Mouse (Mus musculus): ENCODE measurements around the gene Cfap77. TPM values are rescaled to one million over a fixed set of nuclear protein-coding genes. Genes with fewer than 3 reads are reported as not detected.

Gene Cfap77
- polyA plus RNA-seq, 1 experiment: 0.25 TPM

- peaks cover 9% of the 10 kb centered on the region for H3K4me1 ChIP-seq
- no peak overlapping the region for H3K4me3 ChIP-seq (replicated peaks)
- H3K36me3 ChIP-seq (replicated peaks; ENCODE audit: low read length): peaks cover 75% of the 10 kb centered on the region
- peaks cover 22% of the 10 kb centered on the region for H3K27me3 ChIP-seq (replicated peaks)
- H3K9me3 ChIP-seq: no peaks in the 10 kb centered on the region
- no peak for TF ChIP-seq GATA1 (IDR thresholded peaks at IDR 0.05; ENCODE audit: borderline replicate concordance, low read length)
- no peak for TF ChIP-seq FLI1 (IDR thresholded peaks at IDR 0.05; ENCODE audit: low read length)
Measured at GRCm38 (mm10) chr2:28903871-28904270, 151.0 kb downstream of the Cfap77 start.

- H3K9me3 ChIP-seq: no peaks in the 10 kb centered on the region
- H3K27me3 ChIP-seq (replicated peaks): peaks cover 7% of the 10 kb centered on the region
- H3K36me3 ChIP-seq (replicated peaks; ENCODE audit: low read length): peaks cover 91% of the 10 kb centered on the region
- H3K4me1 ChIP-seq: no peaks in the 10 kb centered on the region
- TF ChIP-seq GATA1 (IDR thresholded peaks at IDR 0.05; ENCODE audit: borderline replicate concordance, low read length): no peak
- TF ChIP-seq FLI1 (IDR thresholded peaks at IDR 0.05; ENCODE audit: low read length): no peak
- H3K4me3 ChIP-seq (replicated peaks): no peak overlapping the region
Measured at GRCm38 (mm10) chr2:28902291-28902690, 152.6 kb downstream of the Cfap77 start.

GRCm38 (mm10) chr2:28897340-28897899 is 157.4 kb downstream of the Cfap77 start:
- no peaks in the 10 kb centered on the region for H3K4me1 ChIP-seq
- no peaks in the 10 kb centered on the region for H3K27me3 ChIP-seq (replicated peaks)
- no peak for TF ChIP-seq FLI1 (IDR thresholded peaks at IDR 0.05; ENCODE audit: low read length)
- TF ChIP-seq GATA1 (IDR thresholded peaks at IDR 0.05; ENCODE audit: borderline replicate concordance, low read length): no peak
- no peak overlapping the region for H3K4me3 ChIP-seq (replicated peaks)
- no peaks in the 10 kb centered on the region for H3K9me3 ChIP-seq
- H3K36me3 ChIP-seq (replicated peaks; ENCODE audit: low read length): peaks cover 95% of the 10 kb centered on the region

GRCm38 (mm10) chr2:28895876-28896275 is 159.0 kb downstream of the Cfap77 start:
- Histone ChIP-seq H3K36me3 (replicated peaks; ENCODE audit: low read length) (peaks cover 96% of the 10 kb centered on the region), H3K4me3 (replicated peaks) (no peak overlapping the region), H3K9me3 (no peaks in the 10 kb centered on the region), H3K27me3 (replicated peaks) (no peaks in the 10 kb centered on the region), H3K4me1 (no peaks in the 10 kb centered on the region)
- TF ChIP-seq FLI1 (IDR thresholded peaks at IDR 0.05; ENCODE audit: low read length) (no peak), GATA1 (IDR thresholded peaks at IDR 0.05; ENCODE audit: borderline replicate concordance, low read length) (no peak)

- Histone ChIP-seq H3K4me1 (peaks cover 5% of the 10 kb centered on the region; the same call in 1 of the 2 replicates), H3K9me3 (no peaks in the 10 kb centered on the region), H3K27me3 (replicated peaks) (no peaks in the 10 kb centered on the region), H3K36me3 (replicated peaks; ENCODE audit: low read length) (peaks cover 98% of the 10 kb centered on the region), H3K4me3 (replicated peaks) (no peak overlapping the region)
- TF ChIP-seq FLI1 (IDR thresholded peaks at IDR 0.05; ENCODE audit: low read length): no peak
- TF ChIP-seq GATA1 (IDR thresholded peaks at IDR 0.05; ENCODE audit: borderline replicate concordance, low read length): no peak
Measured at GRCm38 (mm10) chr2:28893526-28893925, 161.3 kb downstream of the Cfap77 start.

GRCm38 (mm10) chr2:28892796-28893195 is 162.1 kb downstream of the Cfap77 start:
- H3K4me3 ChIP-seq (replicated peaks): no peak overlapping the region
- peaks cover 5% of the 10 kb centered on the region; the same call in 1 of the 2 replicates for H3K4me1 ChIP-seq
- TF ChIP-seq GATA1 (IDR thresholded peaks at IDR 0.05; ENCODE audit: borderline replicate concordance, low read length): no peak
- no peak for TF ChIP-seq FLI1 (IDR thresholded peaks at IDR 0.05; ENCODE audit: low read length)
- H3K27me3 ChIP-seq (replicated peaks): no peaks in the 10 kb centered on the region
- peaks cover 98% of the 10 kb centered on the region for H3K36me3 ChIP-seq (replicated peaks; ENCODE audit: low read length)
- no peaks in the 10 kb centered on the region for H3K9me3 ChIP-seq

- Histone ChIP-seq H3K9me3 (no peaks in the 10 kb centered on the region), H3K36me3 (replicated peaks; ENCODE audit: low read length) (peaks cover 88% of the 10 kb centered on the region), H3K4me3 (replicated peaks) (no peak overlapping the region), H3K27me3 (replicated peaks) (no peaks in the 10 kb centered on the region), H3K4me1 (no peaks in the 10 kb centered on the region; the same call in 1 of the 2 replicates)
- TF ChIP-seq FLI1 (IDR thresholded peaks at IDR 0.05; ENCODE audit: low read length) (no peak), GATA1 (IDR thresholded peaks at IDR 0.05; ENCODE audit: borderline replicate concordance, low read length) (no peak)
Measured at GRCm38 (mm10) chr2:28884914-28885313, 170.0 kb downstream of the Cfap77 start.

- H3K4me1 ChIP-seq: no peaks in the 10 kb centered on the region
- no peaks in the 10 kb centered on the region for H3K27me3 ChIP-seq (replicated peaks)
- peaks cover 83% of the 10 kb centered on the region for H3K36me3 ChIP-seq (replicated peaks; ENCODE audit: low read length)
- no peak overlapping the region for H3K4me3 ChIP-seq (replicated peaks)
- H3K9me3 ChIP-seq: no peaks in the 10 kb centered on the region
- TF ChIP-seq FLI1 (IDR thresholded peaks at IDR 0.05; ENCODE audit: low read length) (no peak), GATA1 (IDR thresholded peaks at IDR 0.05; ENCODE audit: borderline replicate concordance, low read length) (no peak)
Measured at GRCm38 (mm10) chr2:28882826-28883485, 171.9 kb downstream of the Cfap77 start.

GRCm38 (mm10) chr2:28882047-28882446 is 172.8 kb downstream of the Cfap77 start:
- H3K27me3 ChIP-seq (replicated peaks): no peaks in the 10 kb centered on the region
- no peaks in the 10 kb centered on the region for H3K4me1 ChIP-seq
- H3K9me3 ChIP-seq: no peaks in the 10 kb centered on the region
- no peak overlapping the region for H3K4me3 ChIP-seq (replicated peaks)
- H3K36me3 ChIP-seq (replicated peaks; ENCODE audit: low read length): peaks cover 83% of the 10 kb centered on the region
- TF ChIP-seq FLI1 (IDR thresholded peaks at IDR 0.05; ENCODE audit: low read length): no peak
- TF ChIP-seq GATA1 (IDR thresholded peaks at IDR 0.05; ENCODE audit: borderline replicate concordance, low read length): no peak

- Histone ChIP-seq H3K9me3 (no peaks in the 10 kb centered on the region), H3K36me3 (replicated peaks; ENCODE audit: low read length) (peaks cover 83% of the 10 kb centered on the region), H3K27me3 (replicated peaks) (no peaks in the 10 kb centered on the region), H3K4me1 (no peaks in the 10 kb centered on the region), H3K4me3 (replicated peaks) (no peak overlapping the region)
- no peak for TF ChIP-seq GATA1 (IDR thresholded peaks at IDR 0.05; ENCODE audit: borderline replicate concordance, low read length)
- TF ChIP-seq FLI1 (IDR thresholded peaks at IDR 0.05; ENCODE audit: low read length): no peak
Measured at GRCm38 (mm10) chr2:28881275-28881674, 173.6 kb downstream of the Cfap77 start.

Other genes with a start within 250 kb of the Cfap77 start
- 1.9 and 3.2 TPM in 2 replicates for gene Gtf3c4, start 214.7 kb downstream of the Cfap77 start, polyA plus RNA-seq (2012; ENCODE audit: insufficient read depth, low replicate concordance)
- 2.2 and 4.0 TPM in 2 replicates for gene Ddx31, start 214.7 kb downstream of the Cfap77 start, polyA plus RNA-seq (2012; ENCODE audit: insufficient read depth, low replicate concordance)
- not detected in 2 replicates for gene Barhl1, start 138.4 kb downstream of the Cfap77 start, polyA plus RNA-seq (2012; ENCODE audit: insufficient read depth, low replicate concordance)
- 3.2 TPM in 1 of 2 replicates, not detected in the other for gene Ttf1, start 5.2 kb upstream of the Cfap77 start, polyA plus RNA-seq (2012; ENCODE audit: insufficient read depth, low replicate concordance)
- 1.4 and 1.6 TPM in 2 replicates for gene Setx, start 69.1 kb upstream of the Cfap77 start, polyA plus RNA-seq (2012; ENCODE audit: insufficient read depth, low replicate concordance)
- gene Ntng2, start 197.9 kb upstream of the Cfap77 start, polyA plus RNA-seq (2012; ENCODE audit: insufficient read depth, low replicate concordance): 3.1 TPM in 1 of 2 replicates, not detected in the other

Measured in megakaryocyte, embryonic 14.5 days (primary cell).